Mouse (Mus musculus): ENCODE measurements around the gene Clec1b.

Clec1b gene

GRCm38 (mm10) chr6:129408562-129408961, 11.5 kb downstream of the Clec1b start, which contains the start of gene Clec9a:
Clec9a (plus strand) TSS chr6:129408862.
- no peak for DNase-seq (ENCODE audit: low read depth, low spot score)

DNA sequence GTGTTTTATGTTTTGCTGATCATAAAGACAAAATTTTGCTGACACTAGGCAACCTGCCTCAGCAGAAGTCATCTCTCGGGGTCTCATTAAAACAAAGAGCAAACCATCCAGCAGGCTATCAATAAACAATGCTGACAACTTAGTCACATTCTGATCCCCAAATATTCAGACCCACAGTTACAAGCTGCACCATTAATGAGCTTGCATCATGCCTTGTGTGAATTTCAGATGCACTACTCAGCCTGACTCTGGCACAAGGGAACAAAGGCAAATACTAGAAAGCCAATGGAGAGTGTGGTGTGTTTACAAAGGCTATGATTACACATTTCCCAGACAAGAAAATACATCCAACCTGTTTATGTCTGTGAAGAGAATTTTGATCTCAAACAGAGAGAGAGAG, 17.1 kb downstream of the Clec1b start:
- DNase-seq (ENCODE audit: low read depth, low spot score), result no peak

- no peak for DNase-seq (ENCODE audit: low read depth, low spot score)
These were observed 25.2 kb downstream of the Clec1b start for GRCm38 (mm10) chr6:129422311-129422710.

GRCm38 (mm10) chr6:129423040-129423733, 26.1 kb downstream of the Clec1b start:
- DNase-seq (ENCODE audit: low read depth, low spot score), result no peak

DNA sequence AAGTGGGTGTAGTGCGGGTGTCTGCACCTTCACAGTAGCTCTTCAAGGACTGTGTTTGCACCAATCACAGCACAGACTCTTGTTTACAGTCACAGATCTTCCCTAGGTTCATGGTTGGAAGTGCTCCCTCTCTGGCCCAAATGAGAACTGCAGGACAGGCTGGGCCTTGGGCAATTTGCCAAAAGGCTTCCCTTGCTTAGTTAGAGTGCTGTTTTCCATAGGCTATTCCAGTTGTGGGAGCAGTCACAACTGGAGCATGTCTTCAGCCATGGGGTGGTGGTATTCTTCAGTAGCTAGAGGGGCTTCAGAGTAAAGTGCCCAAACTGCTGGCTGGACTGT, 26.6 kb downstream of the Clec1b start:
- peak; percentile 78 for DNase-seq (ENCODE audit: low read depth, low spot score)

DNA sequence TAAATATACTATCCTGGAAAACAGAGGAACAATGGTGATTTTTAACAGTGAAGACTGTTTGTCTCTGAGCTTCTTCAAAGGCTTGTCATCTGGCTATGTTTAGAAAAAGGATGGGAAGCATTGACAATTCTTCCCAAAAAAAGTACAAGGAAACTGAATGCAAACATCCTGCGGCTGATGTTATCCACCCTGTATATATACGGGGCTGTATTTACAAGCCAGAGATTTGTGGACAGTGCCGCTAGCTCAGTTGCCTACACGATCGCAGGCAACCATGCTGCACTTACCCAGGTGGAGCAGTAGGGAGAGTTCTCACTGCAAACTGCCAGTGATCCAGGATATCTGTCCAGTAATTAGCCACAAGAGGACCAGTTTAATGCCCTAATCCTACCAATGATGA, 28.1 kb downstream of the Clec1b start:
- no peak for DNase-seq (ENCODE audit: low read depth, low spot score)

DNA sequence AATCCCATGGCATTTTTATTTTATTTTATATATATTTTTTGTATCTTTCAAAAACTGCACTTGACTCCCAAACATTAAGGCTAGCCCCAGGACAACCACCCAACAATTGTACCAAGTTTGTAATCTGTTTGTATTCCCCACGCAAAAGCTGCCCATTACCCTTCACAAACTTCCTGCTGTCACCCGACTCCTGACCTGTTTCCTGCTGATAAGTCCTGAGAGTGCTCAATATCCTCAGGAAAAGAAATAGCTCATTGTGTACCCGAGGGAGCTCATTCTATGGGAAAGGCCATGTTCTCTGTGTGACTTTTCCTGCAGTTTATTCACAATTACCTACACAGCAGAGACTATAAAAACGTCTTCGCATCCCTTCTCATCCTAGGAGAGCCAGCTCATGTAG, 28.7 kb downstream of the Clec1b start:
- no peak for DNase-seq (ENCODE audit: low read depth, low spot score)

DNA sequence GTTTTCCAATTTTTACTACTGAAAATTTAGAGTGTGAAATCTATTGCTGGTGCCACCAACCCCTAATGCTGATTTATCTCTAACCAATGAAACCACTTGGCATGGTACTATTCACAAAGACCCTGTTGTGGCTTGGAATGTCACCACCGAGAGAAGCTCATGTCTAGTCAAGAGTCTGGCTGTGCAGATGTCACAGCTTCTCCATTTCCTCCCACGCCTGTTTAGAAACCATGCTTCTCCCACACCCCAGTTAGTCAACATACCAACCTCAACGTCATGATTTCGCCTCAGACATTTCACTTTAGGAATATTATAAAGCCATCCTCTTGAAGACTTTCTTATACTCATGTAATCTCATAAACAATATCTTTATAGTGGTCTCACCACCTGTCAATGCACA, 30.2 kb downstream of the Clec1b start:
- no peak for DNase-seq (ENCODE audit: low read depth, low spot score)

- no peak for DNase-seq (ENCODE audit: low read depth, low spot score)
These were observed 37.1 kb downstream of the Clec1b start for GRCm38 (mm10) chr6:129434239-129434638.

- no peak for DNase-seq (ENCODE audit: low read depth, low spot score)
These were observed 38.9 kb downstream of the Clec1b start for GRCm38 (mm10) chr6:129436025-129436424.

DNA sequence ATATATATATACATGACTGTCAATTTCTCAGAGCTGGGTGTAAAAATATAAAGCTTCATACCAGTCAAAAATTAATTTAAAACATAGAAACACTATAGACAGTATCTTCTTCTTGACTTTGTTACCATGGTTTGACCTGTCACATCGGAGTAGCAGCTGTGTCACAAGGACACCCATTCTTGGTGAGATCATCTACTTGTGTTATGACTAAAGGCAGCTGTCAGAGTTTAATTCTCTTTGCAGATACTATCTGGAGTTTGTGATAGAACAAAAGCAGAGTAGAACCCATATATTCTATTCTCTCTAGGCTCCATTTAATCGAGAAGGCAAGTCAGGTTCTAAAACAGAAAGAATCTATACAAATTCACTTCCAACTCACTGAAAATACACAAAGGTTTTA, 40.9 kb downstream of the Clec1b start:
- no peak for DNase-seq (ENCODE audit: low read depth, low spot score)

DNA sequence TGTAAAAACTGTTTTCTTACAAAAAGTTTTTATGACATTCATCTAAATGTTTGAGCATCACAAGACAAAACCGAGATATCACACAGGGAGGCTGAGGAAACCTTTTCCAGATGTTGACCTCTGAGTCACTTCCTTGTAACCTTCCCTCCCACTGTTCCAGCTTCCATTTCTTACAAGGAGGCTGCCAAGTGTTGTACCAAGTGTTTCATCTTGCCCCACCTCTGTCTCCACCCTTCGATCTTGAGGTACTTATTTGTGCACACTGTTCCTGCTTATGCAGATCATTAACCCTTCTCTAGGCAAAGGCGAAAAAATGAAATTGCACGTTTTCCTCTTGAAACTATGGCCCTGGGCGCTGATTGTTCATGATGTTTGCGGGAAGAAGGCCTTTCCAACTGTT, 52.6 kb downstream of the Clec1b start:
- DNase-seq (ENCODE audit: low read depth, low spot score), result no peak

- no peak for DNase-seq (ENCODE audit: low read depth, low spot score)
These were observed 54.4 kb downstream of the Clec1b start, which contains the start of gene Clec1a for GRCm38 (mm10) chr6:129451411-129452039. Clec1a (minus strand) TSS chr6:129452000.

Measured in ES-CJ7 (cell line).